Mouse (Mus musculus) layer of hippocampus, postnatal 14 days (tissue): Measurements from ENCODE around the gene Paics. TPM values are rescaled to one million over a fixed set of nuclear protein-coding genes. Genes with fewer than 3 reads are reported as not detected.
"Not testable (repeated sequence)": the region's sequence is repeated elsewhere in the genome, so short reads cannot be mapped to it uniquely, and the experiment has no call there.

Source experiments
- DNase-seq, 2 experiments: peaks; one replicate each; pipeline ENCODE4 v3.0.0; 2021 to 2022; ENCODE audit warnings: low spot score in 2 of 2, mixed read lengths in 1 of 2
- long read RNA-seq, 2 experiments: library from polyadenylated mRNA; stranded (forward); transcript quantifications; one replicate each; pipeline ENCODE4 v2.0.0; 2021
- total RNA-seq, 2 experiments: library from RNA; stranded (reverse); gene quantifications; 2 replicates each; pipeline ENCODE4 v1.2.3; 2021

The Paics gene
- 10 to 100 TPM; 87.7 to 95.4 TPM for total RNA-seq
- long read RNA-seq, experiment 1, transcript Paics-203 (10 exons, 2,345 nt): minor isoform, 10 of 105 reads
- long read RNA-seq, experiment 1, transcript Paics-201 (9 exons, 2,482 nt): major isoform, 83 of 105 reads
- long read RNA-seq, experiment 1, partial matches to known transcripts: 5 of 105 reads
- long read RNA-seq, experiment 1, other reads (novel, unspliced or antisense): 3 of 105 reads
- long read RNA-seq, experiment 2, transcript Paics-203 (10 exons, 2,345 nt): minor isoform, 9 of 155 reads
- long read RNA-seq, experiment 2, transcript Paics-201 (9 exons, 2,482 nt): major isoform, 120 of 155 reads
- long read RNA-seq, experiment 2, partial matches to known transcripts: 5 of 155 reads
- long read RNA-seq, experiment 2, other reads (novel, unspliced or antisense): 16 of 155 reads

- DNase-seq: peak; percentile 96 to 97
These were observed at the start of gene Paics, which contains the start of gene Ppat for GRCm38 (mm10) chr5:76951106-76952027. TSS of gene Paics (plus strand) at chr5:76951307. TSS of gene Ppat (minus strand) at chr5:76951578.

- DNase-seq: no peak
These were observed 49.0 kb upstream of the Paics start for GRCm38 (mm10) chr5:76902131-76902530.

- DNase-seq: no peak
These were observed 46.2 kb upstream of the Paics start for GRCm38 (mm10) chr5:76904713-76905404.

- peak; percentile 95 to 96 for DNase-seq
These were observed 45.5 kb upstream of the Paics start, which contains the start of gene Aasdh for GRCm38 (mm10) chr5:76905405-76906154. TSS of gene Aasdh (minus strand) at chr5:76905514.

GRCm38 (mm10) chr5:76906155-76906499 is 45.0 kb upstream of the Paics start:
- DNase-seq: no peak

GRCm38 (mm10) chr5:76910807-76911206 is 40.3 kb upstream of the Paics start:
- no peak for DNase-seq

- DNase-seq: not testable (repeated sequence)
These were observed 38.6 kb upstream of the Paics start for GRCm38 (mm10) chr5:76912522-76912921.

GRCm38 (mm10) chr5:76922833-76923232 is 28.3 kb upstream of the Paics start:
- DNase-seq: no peak

GRCm38 (mm10) chr5:76923428-76923827 is 27.7 kb upstream of the Paics start:
- peak; percentile 19 to 59 for DNase-seq

- DNase-seq: no peak
These were observed 26.8 kb upstream of the Paics start for GRCm38 (mm10) chr5:76924296-76924695.

- DNase-seq: peak; percentile 28 to 58
These were observed 22.8 kb upstream of the Paics start for GRCm38 (mm10) chr5:76928124-76928832.

GRCm38 (mm10) chr5:76929180-76929877 is 21.8 kb upstream of the Paics start:
- no peak for DNase-seq

GRCm38 (mm10) chr5:76939717-76940116 is 11.4 kb upstream of the Paics start:
- no peak for DNase-seq

- no peak for DNase-seq
These were observed 9.1 kb upstream of the Paics start for GRCm38 (mm10) chr5:76941975-76942374.

GRCm38 (mm10) chr5:76942505-76942904 is 8.6 kb upstream of the Paics start:
- no peak for DNase-seq

GRCm38 (mm10) chr5:76944965-76945677 is 6.0 kb upstream of the Paics start:
- no peak for DNase-seq

GRCm38 (mm10) chr5:76945678-76946033 is 5.5 kb upstream of the Paics start:
- no peak for DNase-seq

GRCm38 (mm10) chr5:76947142-76947541 is 4.0 kb upstream of the Paics start:
- DNase-seq: no peak

GRCm38 (mm10) chr5:76947758-76948157 is 3.3 kb upstream of the Paics start:
- no peak for DNase-seq
